Mouse (Mus musculus) kidney, postnatal 0 days (tissue): ENCODE measurements around the gene Sart1. TPM values are rescaled to one million over a fixed set of nuclear protein-coding genes. Genes with fewer than 3 reads are reported as not detected.
A peak's percentile ranks its signal among the peaks of the same experiment; 100 is the strongest.

ENCODE experiments used
- ATAC-seq: fragments of 200-750 bp; cut with Nextera tagmentation; replicated peaks from 2 replicates; pipeline ENCODE4 v1.8.0; 2017; ENCODE audit warnings: low read depth, moderate number of reproducible peaks, moderate TSS enrichment, moderate library complexity; ENCODE audit not compliant: low FRiP score
- DNase-seq: peaks from one replicate; pipeline ENCODE4 v3.0.0-alpha.2; 2016; ENCODE audit warnings: low spot score
- H3K27ac ChIP-seq: fragments of 300-500 bp; sonication (generic); 2 replicates; pipeline ENCODE4 v1.5.1; 2014; ENCODE audit warnings: mild to moderate bottlenecking
- H3K27me3 ChIP-seq: fragments of 300-500 bp; sonication (generic); 2 replicates; pipeline ENCODE4 v1.6.1; 2014; ENCODE audit warnings: low read length, mixed read lengths; ENCODE audit not compliant: insufficient read depth
- H3K36me3 ChIP-seq: fragments of 300-500 bp; sonication (generic); 2 replicates; pipeline ENCODE4 v1.6.1; 2014; ENCODE audit warnings: low read length, mixed read lengths; ENCODE audit not compliant: insufficient read depth
- H3K4me1 ChIP-seq: fragments of 300-500 bp; sonication (generic); replicated peaks from 2 replicates; pipeline ENCODE4 v1.6.1; 2014; ENCODE audit warnings: antibody characterized with exemption, low read length, mixed read lengths; ENCODE audit not compliant: insufficient read depth
- H3K4me2 ChIP-seq: fragments of 300-500 bp; sonication (generic); 2 replicates; pipeline ENCODE4 v1.6.1; 2014; ENCODE audit warnings: mild to moderate bottlenecking, low read length, moderate library complexity, mixed read lengths
- H3K4me3 ChIP-seq: fragments of 300-500 bp; sonication (generic); replicated peaks from 2 replicates; pipeline ENCODE4 v1.5.1; 2014; ENCODE audit warnings: low read depth, low read length
- H3K9ac ChIP-seq: fragments of 300-500 bp; sonication (generic); 2 replicates; pipeline ENCODE4 v1.6.1; 2014; ENCODE audit warnings: low read depth, low read length
- H3K9me3 ChIP-seq: fragments of 300-500 bp; sonication (generic); replicated peaks from 2 replicates; pipeline ENCODE4 v1.6.1; 2016; ENCODE audit warnings: low read length, inconsistent platforms, mixed read lengths
- CTCF ChIP-seq: IDR thresholded peaks from 2 replicates; pipeline ENCODE4 v1.5.1; 2016; ENCODE audit warnings: antibody characterized with exemption, low read depth, mild to moderate bottlenecking, moderate library complexity
- WGBS: fragments of 180-500 bp; shearing (Covaris S2); extraction: QIAGEN DNeasy Blood & Tissue Kit; methylation state at CpG from one replicate; pipeline ENCODE4 v1.1.7; 2014; 5-methylcytosine and 5-hydroxymethylcytosine counted together
- polyA plus RNA-seq: library from polyadenylated mRNA; unstranded; fragments of >200 nt; fragmentation: Nextera tagmentation; extraction: Ambion mirVana; gene quantifications from 2 replicates; pipeline ENCODE4 v1.2.1, GENCODE M21; 2015

Sart1 gene
- polyA plus RNA-seq, 1 experiment from 2014 or later = 57.8 TPM

DNA sequence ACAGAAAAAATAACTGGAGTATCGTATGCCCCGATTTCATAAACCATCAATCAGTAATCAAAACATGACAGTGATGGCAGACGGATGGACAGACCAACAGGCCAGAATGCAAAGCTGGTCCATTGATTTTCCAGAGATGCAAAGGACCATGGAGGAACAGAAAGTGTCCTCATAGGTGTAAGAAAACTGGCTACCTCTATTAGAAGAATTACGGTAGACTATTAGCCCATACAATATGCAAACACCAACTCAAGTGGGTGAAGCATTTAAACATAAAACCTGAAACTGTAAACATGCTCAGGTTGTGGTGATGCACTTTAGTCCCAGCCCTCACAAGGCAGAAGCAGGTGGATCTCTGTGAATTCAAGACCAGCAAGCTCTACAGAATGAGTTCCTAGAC is 6.9 kb upstream of the Sart1 start:
- Histone ChIP-seq H3K4me2 (no peak overlapping the region), H3K4me3 (no peak overlapping the region), H3K4me1 (0 out of 2 replicates have a peak, but pooled peaks cover 3% of the 10 kb centered on the region), H3K36me3 (no peaks in the 10 kb centered on the region), H3K9ac (no peak overlapping the region), H3K27me3 (no peaks in the 10 kb centered on the region), H3K9me3 (no peaks in the 10 kb centered on the region), H3K27ac (no peak overlapping the region)
- TF ChIP-seq CTCF = no peak
- ATAC-seq (no peak), DNase-seq (no peak)
- WGBS = 74% methylated on average over 4 of the region's 4 CpGs

DNA sequence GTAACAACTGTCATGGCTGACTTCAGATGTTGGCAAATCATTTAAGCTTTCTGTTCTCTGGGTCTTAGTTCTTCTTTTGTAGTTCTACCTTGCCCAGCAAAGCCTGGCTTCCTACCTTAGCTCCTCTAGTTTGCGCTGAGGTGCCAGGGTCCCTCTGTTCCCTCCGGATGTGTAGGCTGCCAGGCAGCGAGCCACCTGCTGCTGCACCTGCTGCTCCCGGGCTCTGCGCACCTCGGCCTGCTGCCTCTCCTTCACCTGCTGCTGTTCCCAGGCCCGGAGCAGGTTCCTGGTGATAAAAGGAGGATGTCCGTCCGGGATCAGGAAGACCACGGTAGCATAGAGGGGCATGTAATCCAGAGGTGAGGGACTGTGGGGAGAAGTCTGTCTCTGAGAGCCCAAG is 5.7 kb upstream of the Sart1 start:
- H3K27ac ChIP-seq = no peak overlapping the region
- 48% methylated on average over 10 of the region's 10 CpGs for WGBS
- H3K27me3 ChIP-seq = no peaks in the 10 kb centered on the region
- H3K4me2 ChIP-seq = no peak overlapping the region
- H3K9me3 ChIP-seq = no peaks in the 10 kb centered on the region
- no peak for ATAC-seq
- no peak overlapping the region for H3K4me3 ChIP-seq
- no peak for DNase-seq
- no peaks in the 10 kb centered on the region for H3K36me3 ChIP-seq
- TF ChIP-seq CTCF = no peak
- peaks cover 3% of the 10 kb centered on the region; the same call in 1 of the 2 replicates for H3K4me1 ChIP-seq
- no peak overlapping the region for H3K9ac ChIP-seq

DNA sequence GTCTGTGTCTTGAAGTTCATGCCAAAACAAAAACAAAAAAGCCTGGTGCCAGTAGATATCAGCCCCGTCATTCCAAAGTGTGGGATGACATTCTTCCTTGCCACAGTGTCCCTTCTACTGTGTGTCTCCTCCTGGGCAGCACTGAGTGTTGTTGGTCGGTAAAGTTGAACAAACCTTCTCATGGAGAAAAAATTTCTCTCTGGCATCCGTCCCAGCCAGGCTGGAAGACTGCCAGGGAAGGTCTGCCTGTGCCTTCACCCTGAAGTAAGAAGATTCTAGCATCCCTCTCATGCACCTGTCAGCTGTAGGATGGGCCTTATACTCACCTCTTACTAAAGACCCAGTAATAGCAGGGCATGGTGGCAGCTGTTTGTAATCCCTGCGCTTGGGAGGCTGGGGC is 4.4 kb upstream of the Sart1 start:
- WGBS = 61% methylated on average over 4 of the region's 4 CpGs
- DNase-seq (no peak), ATAC-seq (no peak)
- H3K9me3 ChIP-seq = no peaks in the 10 kb centered on the region
- no peak overlapping the region for H3K9ac ChIP-seq
- H3K4me2 ChIP-seq = no peak overlapping the region
- H3K4me1 ChIP-seq = peaks cover 3% of the 10 kb centered on the region; the same call in 1 of the 2 replicates
- H3K27me3 ChIP-seq = no peaks in the 10 kb centered on the region
- H3K27ac ChIP-seq = no peak overlapping the region
- TF ChIP-seq CTCF = no peak
- no peaks in the 10 kb centered on the region for H3K36me3 ChIP-seq
- no peak overlapping the region for H3K4me3 ChIP-seq

DNA sequence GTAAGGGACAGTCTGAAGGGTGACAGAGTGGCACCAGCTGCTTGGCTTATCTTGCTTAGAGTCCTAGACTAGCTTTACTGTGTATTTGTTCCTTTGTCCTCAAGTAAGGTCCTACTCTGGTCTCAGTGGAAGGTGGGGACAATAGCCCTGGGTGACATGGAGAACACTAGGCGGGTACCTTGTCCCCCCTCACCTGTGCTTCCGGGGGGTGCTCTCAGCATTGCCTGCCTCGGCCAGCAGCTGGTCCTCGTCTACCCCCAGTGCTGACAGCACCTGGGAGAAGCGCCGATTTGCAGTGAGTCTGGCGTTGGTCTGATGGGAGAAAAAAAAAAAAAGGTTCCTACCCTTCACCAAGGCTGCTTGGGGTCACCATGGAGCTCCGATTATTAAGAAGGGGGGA is 1.9 kb upstream of the Sart1 start:
- H3K9me3 ChIP-seq = no peaks in the 10 kb centered on the region
- peak overlapping the region; percentile 98 for H3K9ac ChIP-seq
- ATAC-seq (no peak), DNase-seq (no peak)
- H3K27ac ChIP-seq = peak overlapping the region; percentile 90
- H3K4me2 ChIP-seq = peak overlapping the region; percentile 62
- WGBS = 55% methylated on average over 8 of the region's 8 CpGs
- no peak for TF ChIP-seq CTCF
- H3K4me1 ChIP-seq = peaks cover 7% of the 10 kb centered on the region; the same call in 1 of the 2 replicates
- 0 out of 2 replicates have a peak, but pooled peaks cover 4% of the 10 kb centered on the region for H3K36me3 ChIP-seq
- H3K4me3 ChIP-seq = peak overlapping the region; percentile 94; the same call in 1 of the 2 replicates
- no peaks in the 10 kb centered on the region for H3K27me3 ChIP-seq

DNA sequence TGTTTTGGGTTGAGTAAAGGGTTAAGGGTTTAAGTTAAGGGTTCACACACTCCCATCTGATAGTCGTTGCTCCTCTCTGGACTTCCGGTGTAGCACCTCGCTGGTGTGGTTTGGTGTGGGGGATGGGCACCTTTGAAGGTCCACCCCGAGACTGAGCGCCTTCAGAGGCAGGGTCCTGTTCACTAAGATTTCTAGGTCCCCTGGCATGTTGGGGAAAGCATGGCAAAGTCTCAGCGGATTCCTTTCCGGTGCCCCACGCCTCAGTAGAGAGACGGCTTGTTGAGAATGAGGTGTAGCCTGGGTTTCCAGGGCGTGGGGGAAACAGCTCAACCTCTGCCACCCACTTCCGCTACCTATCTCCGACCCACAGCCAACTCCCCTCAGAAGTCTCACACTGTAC is 1.1 kb upstream of the Sart1 start:
- Histone ChIP-seq H3K4me1 (peaks cover 7% of the 10 kb centered on the region; the same call in 1 of the 2 replicates), H3K36me3 (peaks cover 10% of the 10 kb centered on the region; the same call in 1 of the 2 replicates), H3K4me2 (peak overlapping the region; percentile 62), H3K27me3 (no peaks in the 10 kb centered on the region), H3K9me3 (no peaks in the 10 kb centered on the region), H3K9ac (peak overlapping the region; percentile 98), H3K4me3 (peak overlapping the region; percentile 94), H3K27ac (peak overlapping the region; percentile 90)
- WGBS = 9% methylated on average over 12 of the region's 12 CpGs
- no peak for ATAC-seq
- no peak for TF ChIP-seq CTCF
- peak; percentile 69 for DNase-seq

DNA sequence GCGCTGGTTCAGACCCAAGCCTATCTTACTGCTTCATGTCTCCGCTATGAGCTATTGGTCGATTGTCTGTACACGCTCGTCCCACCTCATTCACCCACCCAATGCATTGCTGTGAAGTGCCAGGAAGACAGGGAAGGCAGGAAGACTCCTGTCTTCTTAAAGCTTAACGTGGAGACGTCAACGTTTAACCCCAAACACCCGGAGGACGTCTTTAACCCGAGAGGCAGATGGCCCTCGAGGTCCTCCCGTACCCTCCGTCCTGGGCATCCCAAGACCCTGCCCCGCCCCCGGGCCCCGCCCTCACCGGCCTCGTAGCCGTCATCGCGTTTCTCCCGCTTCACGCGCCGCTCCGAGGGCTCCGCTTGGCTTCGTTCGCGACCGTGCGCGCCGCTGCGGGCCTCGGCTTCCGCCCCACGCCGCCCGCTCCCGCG is 477 bp downstream of the Sart1 start:
- peak overlapping the region; percentile 90 for H3K27ac ChIP-seq
- H3K4me2 ChIP-seq = peak overlapping the region; percentile 62
- peaks cover 7% of the 10 kb centered on the region; the same call in 1 of the 2 replicates for H3K4me1 ChIP-seq
- no peaks in the 10 kb centered on the region for H3K27me3 ChIP-seq
- ATAC-seq (peak; percentile 65), DNase-seq (peak; percentile 25)
- H3K4me3 ChIP-seq = peak overlapping the region; percentile 94
- H3K36me3 ChIP-seq = peaks cover 27% of the 10 kb centered on the region
- H3K9ac ChIP-seq = peak overlapping the region; percentile 98
- WGBS = under 1% methylated on average over 42 of the region's 43 CpGs
- no peaks in the 10 kb centered on the region for H3K9me3 ChIP-seq
- no peak for TF ChIP-seq CTCF

DNA sequence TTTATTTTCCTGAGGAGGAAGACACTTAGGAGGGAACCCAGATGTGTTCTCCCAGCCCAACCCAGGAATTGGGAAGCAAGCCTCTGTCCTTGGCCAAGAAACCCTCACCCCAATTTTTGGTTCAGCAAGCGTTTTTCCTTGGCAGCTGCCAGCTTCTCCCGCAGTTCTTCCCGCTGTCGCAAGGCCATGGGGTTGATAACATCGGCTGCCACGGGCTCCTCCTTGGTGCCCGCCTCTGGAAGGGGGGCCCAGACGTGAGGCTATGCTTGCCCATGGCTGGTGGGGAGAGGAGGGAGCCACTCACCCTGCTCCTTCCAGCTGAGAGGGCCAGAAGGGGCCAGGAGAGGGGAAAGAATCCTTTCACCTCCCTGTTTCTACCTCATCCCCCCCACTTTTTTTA is 3.8 kb downstream of the Sart1 start:
- Histone ChIP-seq H3K9ac (no peak overlapping the region), H3K4me1 (0 out of 2 replicates have a peak, but pooled peaks cover 4% of the 10 kb centered on the region), H3K4me3 (no peak overlapping the region), H3K9me3 (no peaks in the 10 kb centered on the region), H3K27me3 (no peaks in the 10 kb centered on the region), H3K4me2 (no peak overlapping the region), H3K36me3 (peaks cover 60% of the 10 kb centered on the region), H3K27ac (no peak overlapping the region)
- no peak for ATAC-seq
- DNase-seq = no peak
- WGBS = 90% methylated on average over 8 of the region's 8 CpGs
- no peak for TF ChIP-seq CTCF
